Comparison of ENCODE assay signal across 17 mouse cellular contexts in the genomic region with DNA sequence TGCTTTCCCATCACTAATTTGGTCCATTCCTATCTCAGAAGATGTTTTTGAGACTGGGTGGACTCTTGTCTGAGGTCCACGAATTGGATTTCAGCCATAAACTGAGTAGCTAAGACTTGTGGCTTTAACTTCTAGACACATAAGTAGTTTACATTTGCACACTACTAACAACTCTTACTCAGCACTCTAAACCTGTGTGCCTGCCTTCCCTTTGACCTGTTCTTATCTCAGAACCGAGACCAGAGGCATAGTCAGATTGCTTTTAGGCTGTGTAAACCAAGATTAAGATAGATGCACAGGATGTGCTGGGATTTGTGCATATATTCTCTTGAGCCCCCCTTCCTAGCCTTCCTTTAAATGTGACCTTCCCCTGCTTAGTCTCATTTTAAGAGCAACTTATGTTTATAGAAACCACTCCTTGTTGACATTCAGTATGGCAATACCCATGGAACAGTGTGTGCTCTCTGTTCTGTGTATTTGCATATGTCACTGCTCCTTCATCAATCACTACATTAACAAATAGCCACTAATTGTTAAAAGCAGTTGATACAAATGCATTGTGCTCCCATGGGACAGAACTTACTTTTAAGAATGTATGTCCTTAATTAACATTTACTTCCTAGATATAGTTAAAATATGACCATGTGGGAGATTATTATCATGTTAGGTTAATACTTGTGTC. TPM values are rescaled to one million over a fixed set of nuclear protein-coding genes. Genes with fewer than 3 reads are reported as not detected.
DNase-seq lines count a peak whose midpoint lies in the region; ATAC-seq and TF ChIP-seq lines count a peak whose summit lies in the region.
"Had no signal": no experiment of that assay in that cellular context is flagged by ENCODE, and none has a peak within 500 bp of the region (broad histone marks: within the 10 kb centered on the region; RNA-seq: fewer than 3 reads in every experiment).

No protein-coding gene starts in this region.

- no peak for TF ChIP-seq CTCF in forebrain, postnatal 0 days (IDR thresholded peaks at IDR 0.05; ENCODE audit: low read depth)

- DNase-seq in embryo, embryonic 11 days, result peak; percentile 31
- DNase-seq in embryo, embryonic 9.5 days (ENCODE audit: extremely low spot score), result no peak
- DNase-seq in forebrain, postnatal 0 days, result no peak
- DNase-seq in midbrain, embryonic 10.5 days (ENCODE audit: low spot score), result no peak
- DNase-seq in urinary bladder, postnatal 4 days (ENCODE audit: low spot score in 2 of 2), result no peak
- no peak for DNase-seq in testis, postnatal 10 days (ENCODE audit: low spot score)
- DNase-seq: cerebellum, adult 9-11 months; gastrocnemius, postnatal 36 days; right cerebral cortex, postnatal 14 days; thymus, postnatal 25 days had no signal

- no peaks in the 10 kb centered on the region for H3K9me3 ChIP-seq in forebrain, postnatal 0 days (ENCODE audit: low read length)
- H3K9me3 ChIP-seq in midbrain, embryonic 10.5 days (replicated peaks), result no peaks in the 10 kb centered on the region
- no peaks in the 10 kb centered on the region for H3K9me3 ChIP-seq in neural tube, embryonic 14.5 days (ENCODE audit: control insufficient read depth, low read length)
- H3K9me3 ChIP-seq: embryonic facial prominence, embryonic 13.5 days; heart, embryonic 13.5 days; limb, embryonic 12.5 days had no signal

- H3K9ac ChIP-seq in forebrain, postnatal 0 days, result no peak overlapping the region
- no peak overlapping the region for H3K9ac ChIP-seq in neural tube, embryonic 14.5 days (replicated peaks; ENCODE audit: low read depth, low read length)
- H3K9ac ChIP-seq: embryonic facial prominence, embryonic 13.5 days; heart, embryonic 13.5 days; limb, embryonic 12.5 days had no signal

- no peaks in the 10 kb centered on the region for H3K27me3 ChIP-seq in forebrain, postnatal 0 days (ENCODE audit: insufficient read depth, low read length)
- no peaks in the 10 kb centered on the region for H3K27me3 ChIP-seq in midbrain, embryonic 10.5 days (ENCODE audit: low read depth, poor library complexity, severe bottlenecking)
- H3K27me3 ChIP-seq in neural tube, embryonic 14.5 days (ENCODE audit: control insufficient read depth, insufficient read depth, low read length), result no peaks in the 10 kb centered on the region
- H3K27me3 ChIP-seq: embryonic facial prominence, embryonic 13.5 days; heart, embryonic 13.5 days; limb, embryonic 12.5 days had no signal

- H3K4me2 ChIP-seq in forebrain, postnatal 0 days (ENCODE audit: low read depth), result peak overlapping the region; percentile 34
- peak overlapping the region; percentile 88 for H3K4me2 ChIP-seq in neural tube, embryonic 14.5 days (ENCODE audit: low read depth, low read length)
- H3K4me2 ChIP-seq: embryonic facial prominence, embryonic 13.5 days; heart, embryonic 13.5 days; limb, embryonic 12.5 days had no signal

- 74% methylated on average over 2 of the region's 2 CpGs for WGBS in forebrain, postnatal 0 days
- 72% methylated on average over 2 of the region's 2 CpGs for WGBS in midbrain, embryonic 10.5 days
- WGBS in neural tube, embryonic 14.5 days, result 55% methylated on average over 2 of the region's 2 CpGs

- no peak overlapping the region for H3K27ac ChIP-seq in forebrain, postnatal 0 days (ENCODE audit: low read depth, low read length)
- H3K27ac ChIP-seq in midbrain, embryonic 10.5 days (replicated peaks), result no peak overlapping the region
- no peak overlapping the region for H3K27ac ChIP-seq in neural tube, embryonic 14.5 days (ENCODE audit: low read depth, low read length)
- H3K27ac ChIP-seq: embryonic facial prominence, embryonic 13.5 days; heart, embryonic 13.5 days; left cerebral cortex, adult 2 months; limb, embryonic 12.5 days had no signal

- no peaks in the 10 kb centered on the region for H3K36me3 ChIP-seq in forebrain, postnatal 0 days (ENCODE audit: insufficient read depth)
- peaks cover 23% of the 10 kb centered on the region for H3K36me3 ChIP-seq in midbrain, embryonic 10.5 days
- no peaks in the 10 kb centered on the region for H3K36me3 ChIP-seq in neural tube, embryonic 14.5 days (ENCODE audit: control insufficient read depth, insufficient read depth, low read length)
- H3K36me3 ChIP-seq: embryonic facial prominence, embryonic 13.5 days; heart, embryonic 13.5 days; limb, embryonic 12.5 days had no signal

- H3K4me1 ChIP-seq in forebrain, postnatal 0 days (ENCODE audit: insufficient read depth), result peaks cover 12% of the 10 kb centered on the region; the same call in 1 of the 2 replicates
- peaks cover 52% of the 10 kb centered on the region for H3K4me1 ChIP-seq in midbrain, embryonic 10.5 days
- H3K4me1 ChIP-seq in neural tube, embryonic 14.5 days (ENCODE audit: control insufficient read depth, insufficient read depth, low read length), result peaks cover 25% of the 10 kb centered on the region

- ATAC-seq in forebrain, postnatal 0 days, result no peak
- no peak for ATAC-seq in neural tube, embryonic 14.5 days (ENCODE audit: low read depth)
- ATAC-seq in megakaryocyte progenitor cell, adult 5-6 weeks (replicated peaks; ENCODE audit: poor library complexity), result no peak

- no peak overlapping the region for H3K4me3 ChIP-seq in forebrain, postnatal 0 days (ENCODE audit: low read depth, low read length)
- H3K4me3 ChIP-seq in midbrain, embryonic 10.5 days, result peak overlapping the region; percentile 85
- H3K4me3 ChIP-seq in neural tube, embryonic 14.5 days (ENCODE audit: low read depth, low read length), result no peak overlapping the region; the same call in 1 of the 2 replicates
- H3K4me3 ChIP-seq: embryonic facial prominence, embryonic 13.5 days; heart, embryonic 13.5 days; left cerebral cortex, adult 2 months; limb, embryonic 12.5 days had no signal

RNA-seq across cellular contexts. Expression of a gene that starts 7.0 kb away (rescaled TPM):
- 34.4 and 39.0 TPM in 2 replicates for total RNA-seq in forebrain, postnatal 0 days (2014; rRNA removed)
- polyA plus RNA-seq in forebrain, postnatal 0 days (2015; fragmentation: Nextera tagmentation; extraction: Ambion mirVana), result 19.8 and 23.3 TPM in 2 replicates
- 18.2 and 23.4 TPM in 2 replicates for polyA plus RNA-seq in midbrain, embryonic 10.5 days (2016; fragmentation: Nextera tagmentation; extraction: Ambion mirVana)
- polyA plus RNA-seq in neural tube, embryonic 14.5 days (2014; fragmentation: Nextera tagmentation; extraction: Ambion mirVana), result 41.5 and 43.9 TPM in 2 replicates
- not detected in 2 replicates for total RNA-seq in megakaryocyte progenitor cell, adult 5-6 weeks (2015)
- total RNA-seq in megakaryocyte progenitor cell, adult 5-6 weeks (2017), result not detected in 2 replicates
- total RNA-seq: megakaryocyte-erythroid progenitor cell, adult 5-6 weeks had no signal
